Mouse (Mus musculus) heart, embryonic 16.5 days (tissue): ENCODE measurements around the gene Foxp1. TPM values are rescaled to one million over a fixed set of nuclear protein-coding genes. Genes with fewer than 3 reads are reported as not detected.

Experiments
- ATAC-seq: fragments of 200-750 bp; cut with Nextera tagmentation; replicated peaks from 2 replicates; pipeline ENCODE4 v1.8.0; 2017; ENCODE audit warnings: moderate number of reproducible peaks; ENCODE audit not compliant: insufficient read depth, low FRiP score; ENCODE audit errors: extremely low read depth
- H3K27ac ChIP-seq: fragments of 300-500 bp; sonication (generic); 2 replicates; pipeline ENCODE4 v1.5.1; 2014; ENCODE audit warnings: mild to moderate bottlenecking, low read length, control low read depth, moderate library complexity
- H3K27me3 ChIP-seq: fragments of 300-500 bp; sonication (generic); 2 replicates; pipeline ENCODE4 v1.6.1; 2014; ENCODE audit warnings: low read length, mixed read lengths; ENCODE audit not compliant: control insufficient read depth, insufficient read depth
- H3K36me3 ChIP-seq: fragments of 300-500 bp; sonication (generic); 2 replicates; pipeline ENCODE4 v1.6.1; 2014; ENCODE audit not compliant: control insufficient read depth, insufficient read depth
- H3K4me1 ChIP-seq: fragments of 300-500 bp; sonication (generic); 2 replicates; pipeline ENCODE4 v1.6.1; 2014; ENCODE audit warnings: low read length, mixed read lengths; ENCODE audit not compliant: control insufficient read depth, insufficient read depth
- H3K4me2 ChIP-seq: fragments of 300-500 bp; sonication (generic); 2 replicates; pipeline ENCODE4 v1.6.1; 2014; ENCODE audit warnings: low read depth, mild to moderate bottlenecking, control low read depth, low read length
- H3K4me3 ChIP-seq: fragments of 300-500 bp; sonication (generic); 2 replicates; pipeline ENCODE4 v1.5.1; 2014; ENCODE audit warnings: mild to moderate bottlenecking, control low read depth, low read length
- H3K9ac ChIP-seq: fragments of 300-500 bp; sonication (generic); 2 replicates; pipeline ENCODE4 v1.6.1; 2014; ENCODE audit warnings: low read length, control low read depth
- H3K9me3 ChIP-seq: fragments of 300-500 bp; sonication (generic); replicated peaks from 2 replicates; pipeline ENCODE4 v1.6.1; 2016; ENCODE audit warnings: low read length; ENCODE audit not compliant: control insufficient read depth
- WGBS: fragments of 180-500 bp; shearing (Covaris S2); extraction: QIAGEN DNeasy Blood & Tissue Kit; methylation state at CpG from one replicate; pipeline ENCODE4 v1.1.7; 2014; 5-methylcytosine and 5-hydroxymethylcytosine counted together
- polyA plus RNA-seq: library from polyadenylated mRNA; unstranded; fragments of >200 nt; fragmentation: Nextera tagmentation; extraction: Ambion mirVana; gene quantifications from 2 replicates; pipeline ENCODE4 v1.2.1, GENCODE M21; 2015

The Foxp1 gene
- 59.0 and 67.8 TPM in 2 replicates for polyA plus RNA-seq

DNA sequence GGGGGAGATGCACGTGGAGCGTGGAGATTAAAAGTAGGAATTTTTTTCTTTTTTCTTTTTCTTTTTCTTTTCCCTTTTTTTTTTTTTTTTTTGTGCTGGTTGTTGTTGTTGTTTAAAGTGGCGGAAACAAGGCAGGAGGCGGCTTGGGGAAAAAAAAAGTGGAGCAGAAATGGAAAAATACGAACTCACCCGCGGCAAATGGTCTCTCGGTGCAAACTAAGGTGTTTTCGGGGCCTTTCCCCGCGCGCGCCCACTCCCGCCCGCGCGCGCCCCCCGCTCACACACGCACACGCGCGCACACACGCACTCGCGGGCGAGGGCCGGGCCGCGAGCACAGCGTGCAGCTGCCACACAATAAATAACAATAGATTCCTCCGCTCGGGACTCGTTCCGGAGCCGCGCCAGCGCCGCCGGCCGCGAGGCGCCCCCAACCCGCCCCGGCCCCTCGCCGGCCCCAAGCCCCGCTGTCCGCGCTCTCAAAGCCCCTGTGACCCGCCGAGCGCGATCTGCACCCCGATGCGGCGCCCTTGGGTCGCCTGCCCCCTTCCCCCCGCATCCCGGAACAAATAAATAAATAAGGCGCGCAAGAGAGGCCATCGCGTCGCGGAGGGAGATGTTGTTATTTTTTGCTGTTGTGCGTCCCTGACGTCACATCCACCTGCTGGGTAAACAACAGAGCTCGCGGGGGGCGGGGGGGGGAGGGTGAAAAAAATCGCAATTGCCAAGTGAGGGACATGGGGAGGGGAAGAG lies at the start of gene Foxp1:
TSS of gene Foxp1 (minus strand) at position 363 of the 750 bp plus-strand sequence.
- ATAC-seq = peak; percentile 35
- Histone ChIP-seq H3K27me3 (no peaks in the 10 kb centered on the region), H3K4me2 (peak within 1 kb of the TSS; percentile 83), H3K9ac (peak within 1 kb of the TSS; percentile 98), H3K9me3 (peaks cover 6% of the 10 kb centered on the region), H3K4me1 (peaks cover 7% of the 10 kb centered on the region), H3K4me3 (peak within 1 kb of the TSS; percentile 93), H3K36me3 (peaks cover 6% of the 10 kb centered on the region; the same call in 1 of the 2 replicates), H3K27ac (peak within 1 kb of the TSS; percentile 100)
- WGBS = under 1% methylated on average over 71 of the region's 72 CpGs

DNA sequence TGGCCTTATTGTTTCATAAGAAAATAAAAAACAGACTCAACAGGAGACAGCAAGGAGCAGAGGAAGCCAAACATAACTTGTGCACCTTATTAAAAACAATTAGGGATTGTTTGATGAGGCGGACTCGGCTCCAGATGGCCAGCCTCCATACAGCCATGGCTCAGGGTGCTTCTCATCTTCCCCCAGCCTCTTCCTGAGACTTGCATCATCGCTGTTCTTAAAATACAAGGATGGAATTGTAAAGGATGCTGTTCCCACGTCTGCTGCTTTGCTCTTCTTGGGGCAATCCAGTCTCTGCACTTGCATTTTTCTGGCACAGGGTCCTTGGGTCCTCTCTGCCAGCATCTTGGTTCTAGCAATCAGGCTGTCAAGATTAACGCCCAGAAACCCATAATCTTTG lies 49.5 kb upstream of the Foxp1 start:
- H3K9ac ChIP-seq = no peak overlapping the region
- no peak overlapping the region for H3K4me2 ChIP-seq
- 72% methylated on average over 5 of the region's 5 CpGs for WGBS
- H3K4me3 ChIP-seq = no peak overlapping the region
- ATAC-seq = no peak
- H3K27me3 ChIP-seq = no peaks in the 10 kb centered on the region
- no peaks in the 10 kb centered on the region for H3K9me3 ChIP-seq
- H3K36me3 ChIP-seq = no peaks in the 10 kb centered on the region
- H3K4me1 ChIP-seq = no peaks in the 10 kb centered on the region
- H3K27ac ChIP-seq = no peak overlapping the region

DNA sequence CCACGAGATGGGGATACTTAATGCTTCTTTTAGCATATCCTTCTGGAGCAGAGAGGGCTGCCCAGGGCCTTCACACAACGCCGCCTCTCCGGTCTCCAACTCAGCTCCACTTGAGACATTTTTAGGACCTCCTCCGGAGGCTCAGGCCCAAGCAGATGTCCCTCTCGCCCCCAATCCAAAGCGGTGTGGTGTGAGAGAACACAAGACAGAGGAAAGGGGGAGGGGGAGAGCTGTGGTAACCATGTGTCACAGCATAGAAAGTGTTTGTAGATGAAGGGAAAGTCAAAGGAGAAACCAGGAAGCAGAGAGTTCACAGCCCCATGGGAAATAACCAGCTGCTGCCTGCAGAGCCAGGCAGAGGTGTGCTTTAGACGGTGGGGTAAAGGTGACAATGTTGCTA lies 44.4 kb upstream of the Foxp1 start:
- Histone ChIP-seq H3K9me3 (no peaks in the 10 kb centered on the region), H3K9ac (no peak overlapping the region), H3K4me1 (no peaks in the 10 kb centered on the region), H3K36me3 (no peaks in the 10 kb centered on the region), H3K27me3 (no peaks in the 10 kb centered on the region), H3K27ac (no peak overlapping the region), H3K4me2 (no peak overlapping the region), H3K4me3 (no peak overlapping the region)
- 0 out of 2 replicates have a peak, but pooled peaks have one; percentile 23 for ATAC-seq
- 48% methylated on average over 8 of the region's 8 CpGs for WGBS

DNA sequence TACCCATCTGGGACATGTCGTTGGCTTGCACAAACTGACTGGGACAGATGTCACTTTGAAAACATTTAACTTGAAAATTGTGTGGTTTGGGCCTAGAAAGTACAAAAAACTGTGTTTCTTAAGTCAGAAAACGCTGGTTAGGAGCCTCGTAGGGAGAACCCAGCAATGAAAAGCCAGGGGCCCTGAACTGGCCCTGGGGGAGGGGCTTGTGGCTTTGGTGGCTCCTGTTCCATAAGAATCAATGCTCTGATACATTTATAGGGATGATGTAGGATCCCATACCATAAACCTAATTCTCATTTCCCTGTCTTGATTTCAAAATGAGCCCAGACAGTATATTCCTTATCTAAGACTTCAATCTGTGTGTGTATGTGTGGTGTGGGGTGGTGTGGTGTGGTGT lies 42.2 kb upstream of the Foxp1 start:
- H3K27me3 ChIP-seq = no peaks in the 10 kb centered on the region
- H3K36me3 ChIP-seq = no peaks in the 10 kb centered on the region
- H3K4me2 ChIP-seq = no peak overlapping the region
- no peak overlapping the region for H3K4me3 ChIP-seq
- no peak for ATAC-seq
- H3K9me3 ChIP-seq = no peaks in the 10 kb centered on the region
- no peak overlapping the region for H3K9ac ChIP-seq
- no peak overlapping the region for H3K27ac ChIP-seq
- 79% methylated on average over 3 of the region's 3 CpGs for WGBS
- H3K4me1 ChIP-seq = no peaks in the 10 kb centered on the region

DNA sequence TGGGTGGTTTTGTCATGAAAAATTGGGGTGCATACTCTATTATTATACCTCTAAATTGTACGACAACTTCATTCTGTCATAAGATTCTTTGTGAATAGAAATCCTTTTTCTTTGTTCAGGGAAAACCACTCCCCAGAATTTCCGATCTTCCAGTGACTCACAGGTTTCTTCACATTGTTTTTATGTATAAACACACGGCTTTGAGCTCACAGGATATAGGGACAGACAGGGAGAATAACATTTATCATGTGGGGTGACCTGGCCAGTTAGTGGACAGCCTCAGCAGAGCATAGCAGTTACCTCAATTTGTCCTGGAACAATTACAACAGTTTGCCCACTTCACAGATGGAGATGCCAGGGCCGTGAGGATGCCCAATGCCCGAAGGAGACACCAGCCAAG lies 34.4 kb upstream of the Foxp1 start:
- Histone ChIP-seq H3K36me3 (no peaks in the 10 kb centered on the region), H3K27me3 (no peaks in the 10 kb centered on the region), H3K4me2 (no peak overlapping the region), H3K4me1 (no peaks in the 10 kb centered on the region), H3K9me3 (no peaks in the 10 kb centered on the region), H3K9ac (no peak overlapping the region), H3K27ac (no peak overlapping the region), H3K4me3 (no peak overlapping the region)
- 67% methylated on average over 5 of the region's 5 CpGs for WGBS
- no peak for ATAC-seq

DNA sequence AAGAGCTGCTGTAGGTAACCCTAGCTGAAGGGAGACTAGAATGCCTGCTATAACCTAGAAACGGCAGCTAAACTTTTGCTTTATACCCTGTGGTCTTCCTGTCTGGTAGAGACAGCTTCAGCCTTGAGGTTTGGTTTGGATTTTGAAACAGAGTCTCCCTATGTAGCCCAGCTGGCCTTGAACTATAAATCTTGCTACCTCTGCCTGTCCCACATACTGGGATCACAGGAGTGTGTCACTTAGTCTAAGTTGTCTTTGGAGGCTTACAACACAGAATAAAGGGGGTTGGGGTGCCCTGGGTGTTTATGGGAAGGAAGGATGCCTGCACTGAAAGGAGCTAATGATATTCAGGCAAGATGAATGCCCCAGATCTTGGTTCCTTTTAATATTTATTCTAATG lies 30.3 kb upstream of the Foxp1 start:
- Histone ChIP-seq H3K9me3 (no peaks in the 10 kb centered on the region), H3K4me2 (no peak overlapping the region), H3K4me1 (no peaks in the 10 kb centered on the region), H3K27me3 (no peaks in the 10 kb centered on the region), H3K9ac (no peak overlapping the region), H3K4me3 (no peak overlapping the region), H3K27ac (no peak overlapping the region), H3K36me3 (0 out of 2 replicates have a peak, but pooled peaks cover 2% of the 10 kb centered on the region)
- no peak for ATAC-seq
- 68% methylated on average over 1 of the region's 1 CpGs for WGBS

DNA sequence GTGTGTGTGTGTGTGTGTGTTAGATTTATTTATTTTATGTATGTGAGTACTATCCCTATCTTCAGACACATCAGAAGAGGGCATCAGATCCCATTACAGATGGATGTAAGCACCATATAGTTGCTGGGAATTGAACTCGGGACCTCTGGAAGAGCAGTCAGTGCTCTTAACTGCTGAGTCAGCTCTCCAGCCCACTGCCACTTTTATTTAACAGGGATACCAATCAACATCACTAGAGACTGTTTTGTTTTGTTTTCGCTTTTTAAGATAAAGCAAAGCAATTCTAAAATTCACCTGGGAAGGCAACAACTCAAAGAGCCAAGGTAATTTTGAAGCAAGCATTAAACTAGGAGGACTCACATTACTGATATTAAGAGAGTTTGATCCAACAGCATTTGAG lies 23.9 kb upstream of the Foxp1 start:
- H3K4me3 ChIP-seq = no peak overlapping the region
- H3K9me3 ChIP-seq = no peaks in the 10 kb centered on the region
- H3K4me2 ChIP-seq = no peak overlapping the region
- WGBS = 83% methylated on average over 2 of the region's 2 CpGs
- H3K27ac ChIP-seq = no peak overlapping the region
- no peaks in the 10 kb centered on the region for H3K4me1 ChIP-seq
- no peak for ATAC-seq
- H3K27me3 ChIP-seq = no peaks in the 10 kb centered on the region
- H3K9ac ChIP-seq = no peak overlapping the region
- 0 out of 2 replicates have a peak, but pooled peaks cover 2% of the 10 kb centered on the region for H3K36me3 ChIP-seq

DNA sequence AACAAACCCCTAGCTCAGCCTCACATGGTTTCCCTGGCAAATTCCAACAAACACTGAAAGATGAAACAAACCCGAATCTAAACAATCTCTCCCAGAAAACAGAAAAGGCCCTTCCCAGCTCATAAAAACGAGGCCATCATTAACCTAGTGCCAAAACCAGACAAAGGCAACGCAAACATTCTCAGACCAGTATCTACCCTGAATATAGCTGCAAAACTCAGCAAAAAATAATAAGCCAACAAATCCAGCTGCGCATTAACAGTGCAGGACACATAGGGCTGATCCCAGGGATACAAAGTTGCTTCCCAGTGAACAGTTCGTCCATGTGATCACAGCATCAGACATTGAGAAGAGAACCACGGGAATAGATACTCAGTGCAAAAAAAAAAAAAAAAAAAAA lies 22.9 kb upstream of the Foxp1 start:
- Histone ChIP-seq H3K4me2 (no peak overlapping the region), H3K36me3 (0 out of 2 replicates have a peak, but pooled peaks cover 2% of the 10 kb centered on the region), H3K27ac (no peak overlapping the region), H3K9me3 (no peaks in the 10 kb centered on the region), H3K4me3 (no peak overlapping the region), H3K9ac (no peak overlapping the region), H3K27me3 (no peaks in the 10 kb centered on the region), H3K4me1 (no peaks in the 10 kb centered on the region)
- ATAC-seq = no peak
- WGBS = 72% methylated on average over 6 of the region's 6 CpGs

DNA sequence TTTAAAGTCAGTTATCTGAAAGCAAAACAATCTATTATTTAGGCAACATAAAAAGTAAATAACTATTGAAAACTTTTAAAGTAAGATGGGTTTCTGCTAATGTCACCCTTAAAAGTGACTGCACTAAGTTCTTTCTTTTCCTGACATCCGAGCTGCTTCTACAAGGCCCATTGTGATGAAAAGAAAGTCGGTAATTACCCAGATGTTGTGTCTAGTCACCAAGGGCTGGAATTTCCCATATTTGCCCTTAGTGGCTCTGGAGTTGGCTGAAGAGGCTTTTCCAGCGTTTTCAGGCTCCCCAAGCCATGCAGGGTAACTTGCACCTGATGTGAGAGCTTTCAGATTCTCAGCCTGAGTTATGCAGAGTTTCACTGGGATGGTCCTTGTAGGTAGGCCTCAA lies 18.6 kb upstream of the Foxp1 start:
- H3K9me3 ChIP-seq = no peaks in the 10 kb centered on the region
- H3K4me2 ChIP-seq = no peak overlapping the region
- no peaks in the 10 kb centered on the region for H3K27me3 ChIP-seq
- WGBS = 47% methylated on average over 3 of the region's 3 CpGs
- no peak overlapping the region for H3K9ac ChIP-seq
- H3K4me1 ChIP-seq = no peaks in the 10 kb centered on the region
- ATAC-seq = no peak
- H3K27ac ChIP-seq = no peak overlapping the region
- no peaks in the 10 kb centered on the region for H3K36me3 ChIP-seq
- no peak overlapping the region for H3K4me3 ChIP-seq
